Mouse (Mus musculus): Measurements from ENCODE around the gene Ipo9.

- TF ChIP-seq POLR2A (IDR thresholded peaks at IDR 0.05; ENCODE audit: low read depth, low read length) (no peak), CTCF (IDR thresholded peaks at IDR 0.05; ENCODE audit: borderline replicate concordance, insufficient read depth, low read length) (no peak)
These were observed 62.7 kb downstream of the Ipo9 start for GRCm38 (mm10) chr1:135367595-135367994.

Measured in embryonic fibroblast, embryonic 13.5 days (primary cell).